Mouse (Mus musculus): Measurements from ENCODE around the gene Bsdc1. TPM values are rescaled to one million over a fixed set of nuclear protein-coding genes. Genes with fewer than 3 reads are reported as not detected.

Gene Bsdc1
- 25.0 and 26.2 TPM in 2 replicates for polyA plus RNA-seq (2015; fragmentation: Nextera tagmentation; extraction: Ambion mirVana)

DNA sequence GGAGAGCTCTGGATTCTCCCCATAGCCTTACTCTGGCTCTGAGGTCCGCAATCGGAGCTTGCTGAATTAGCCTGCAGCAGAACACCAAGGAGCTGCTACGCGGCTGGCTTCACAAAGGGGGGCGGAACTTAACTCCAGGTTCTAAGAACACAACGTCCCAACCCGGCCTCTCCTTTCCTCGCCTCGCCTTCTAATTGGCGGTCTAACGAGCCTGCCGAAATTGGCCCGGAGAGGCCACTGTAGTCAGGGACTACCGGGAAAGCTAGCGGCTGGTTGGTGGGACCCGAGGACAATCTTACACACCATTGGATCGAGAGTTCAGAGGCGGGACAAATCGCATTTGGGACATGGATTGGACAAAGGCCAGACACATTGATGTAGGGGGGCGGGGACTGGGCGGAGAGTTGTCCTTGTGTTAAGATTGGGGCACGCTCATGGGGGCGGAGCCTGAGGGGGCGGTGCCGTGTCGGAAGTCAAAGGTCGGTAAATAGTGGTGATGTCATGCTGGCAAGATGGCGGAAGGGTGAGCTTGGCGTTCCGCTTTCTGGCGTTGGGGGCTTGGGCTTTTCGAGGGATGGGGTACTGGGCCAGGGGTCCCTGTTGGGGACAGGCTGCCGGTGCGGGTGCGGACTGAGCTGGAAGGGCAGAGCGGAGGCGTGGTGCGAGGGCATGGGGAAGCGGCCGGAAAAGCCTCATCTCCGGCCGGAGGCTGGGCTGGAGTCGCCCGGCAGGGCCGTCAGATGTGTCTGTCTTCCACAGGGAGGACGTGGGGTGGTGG is at the start of gene Bsdc1:
TSS of gene Bsdc1 (plus strand) at position 399 of the 778 bp plus-strand sequence.
- Histone ChIP-seq H3K4me2 (ENCODE audit: low read depth, low read length) (peak within 1 kb of the TSS; percentile 89), H3K4me3 (ENCODE audit: low read length) (peak within 1 kb of the TSS; percentile 95), H3K27ac (ENCODE audit: low read length) (peak within 1 kb of the TSS; percentile 94), H3K9me3 (replicated peaks; ENCODE audit: control insufficient read depth, low read length) (no peaks in the 10 kb centered on the region), H3K9ac (ENCODE audit: low read length) (peak within 1 kb of the TSS; percentile 90), H3K27me3 (ENCODE audit: control insufficient read depth, insufficient read depth, low read length) (no peaks in the 10 kb centered on the region), H3K36me3 (ENCODE audit: control insufficient read depth, insufficient read depth) (peaks cover 14% of the 10 kb centered on the region), H3K4me1 (ENCODE audit: control insufficient read depth, insufficient read depth, low read length) (peaks cover 10% of the 10 kb centered on the region)
- peak; percentile 98 for ATAC-seq (replicated peaks; ENCODE audit: extremely low read depth, insufficient read depth, low FRiP score)
- under 1% methylated on average over 46 of the region's 46 CpGs for WGBS

DNA sequence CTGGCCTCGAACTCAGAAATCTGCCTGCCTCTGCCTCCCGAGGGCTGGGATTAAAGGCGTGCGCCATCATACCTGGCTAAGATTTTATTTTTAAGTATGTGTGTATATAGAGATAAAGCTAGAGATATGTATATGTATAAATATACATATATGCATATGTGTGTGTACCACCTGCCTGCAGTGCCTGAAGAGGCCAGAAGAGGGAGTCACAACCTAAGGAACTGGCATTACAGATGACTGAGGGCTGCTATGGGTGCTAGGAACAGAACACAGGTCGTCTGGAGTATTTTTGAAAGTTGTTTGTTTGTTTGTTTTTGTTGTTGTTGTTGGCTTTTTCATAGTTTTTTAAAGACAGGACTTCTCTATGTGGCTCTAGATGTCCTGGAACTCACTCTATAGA is 45.5 kb upstream of the Bsdc1 start:
- Histone ChIP-seq H3K27ac (ENCODE audit: low read length) (no peak overlapping the region), H3K9me3 (replicated peaks; ENCODE audit: control insufficient read depth, low read length) (no peaks in the 10 kb centered on the region), H3K4me3 (ENCODE audit: low read length) (no peak overlapping the region), H3K9ac (ENCODE audit: low read length) (no peak overlapping the region), H3K27me3 (ENCODE audit: control insufficient read depth, insufficient read depth, low read length) (no peaks in the 10 kb centered on the region), H3K4me2 (ENCODE audit: low read depth, low read length) (no peak overlapping the region), H3K36me3 (ENCODE audit: control insufficient read depth, insufficient read depth) (no peaks in the 10 kb centered on the region), H3K4me1 (ENCODE audit: control insufficient read depth, insufficient read depth, low read length) (peaks cover 4% of the 10 kb centered on the region; the same call in 1 of the 2 replicates)
- no peak for ATAC-seq (replicated peaks; ENCODE audit: extremely low read depth, insufficient read depth, low FRiP score)
- 92% methylated on average over 5 of the region's 5 CpGs for whole genome bisulfite sequencing

DNA sequence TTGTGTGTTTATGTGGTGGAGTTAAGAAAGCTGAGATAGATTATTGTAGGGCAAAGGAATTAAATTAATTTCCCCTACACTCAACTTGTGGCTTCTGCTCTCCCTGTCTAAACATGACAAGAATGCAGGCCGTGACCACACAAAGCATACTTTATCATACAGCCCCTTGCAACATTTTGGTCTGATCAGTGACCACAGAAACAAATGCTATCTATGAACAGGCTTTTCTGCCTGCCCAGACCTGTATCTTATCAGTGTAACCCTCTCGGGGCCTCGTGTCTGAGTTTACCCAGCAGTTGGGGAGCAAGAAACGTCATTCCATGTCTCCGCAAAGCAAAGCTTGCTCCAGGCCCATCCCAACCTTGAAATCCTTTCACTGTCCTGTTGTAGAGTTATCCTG is 44.9 kb upstream of the Bsdc1 start:
- no peak overlapping the region for H3K9ac ChIP-seq (ENCODE audit: low read length)
- no peak overlapping the region for H3K4me2 ChIP-seq (ENCODE audit: low read depth, low read length)
- H3K27ac ChIP-seq (ENCODE audit: low read length), result no peak overlapping the region
- H3K4me1 ChIP-seq (ENCODE audit: control insufficient read depth, insufficient read depth, low read length), result peaks cover 4% of the 10 kb centered on the region; the same call in 1 of the 2 replicates
- H3K27me3 ChIP-seq (ENCODE audit: control insufficient read depth, insufficient read depth, low read length), result no peaks in the 10 kb centered on the region
- no peak overlapping the region for H3K4me3 ChIP-seq (ENCODE audit: low read length)
- no peak for ATAC-seq (replicated peaks; ENCODE audit: extremely low read depth, insufficient read depth, low FRiP score)
- 14% methylated on average over 5 of the region's 5 CpGs for WGBS
- no peaks in the 10 kb centered on the region for H3K9me3 ChIP-seq (replicated peaks; ENCODE audit: control insufficient read depth, low read length)
- no peaks in the 10 kb centered on the region for H3K36me3 ChIP-seq (ENCODE audit: control insufficient read depth, insufficient read depth)

DNA sequence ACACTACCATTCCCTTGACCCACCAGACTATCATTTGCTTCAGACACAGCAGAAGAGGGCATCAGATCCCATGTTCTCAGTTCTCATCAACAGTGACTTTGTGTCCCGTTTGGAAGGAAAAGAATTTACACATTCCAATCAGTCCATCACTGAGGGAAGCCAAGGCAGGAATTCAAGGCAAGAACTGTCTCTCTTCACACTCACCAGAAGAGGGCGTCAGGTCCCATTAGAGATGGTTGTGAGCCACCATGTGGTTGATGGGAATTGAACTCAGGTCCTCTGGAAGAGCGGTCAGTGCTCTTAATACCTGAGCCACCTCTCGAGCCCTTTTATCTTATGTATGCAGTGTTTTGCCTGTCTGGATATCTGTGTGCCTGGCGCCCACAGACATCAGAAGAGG is 43.1 kb upstream of the Bsdc1 start:
- Histone ChIP-seq H3K27me3 (ENCODE audit: control insufficient read depth, insufficient read depth, low read length) (no peaks in the 10 kb centered on the region), H3K36me3 (ENCODE audit: control insufficient read depth, insufficient read depth) (no peaks in the 10 kb centered on the region), H3K4me3 (ENCODE audit: low read length) (no peak overlapping the region), H3K9me3 (replicated peaks; ENCODE audit: control insufficient read depth, low read length) (no peaks in the 10 kb centered on the region), H3K4me1 (ENCODE audit: control insufficient read depth, insufficient read depth, low read length) (peaks cover 4% of the 10 kb centered on the region; the same call in 1 of the 2 replicates), H3K4me2 (ENCODE audit: low read depth, low read length) (no peak overlapping the region), H3K27ac (ENCODE audit: low read length) (no peak overlapping the region), H3K9ac (ENCODE audit: low read length) (no peak overlapping the region)
- ATAC-seq (replicated peaks; ENCODE audit: extremely low read depth, insufficient read depth, low FRiP score), result no peak
- 70% methylated on average over 5 of the region's 5 CpGs for WGBS

DNA sequence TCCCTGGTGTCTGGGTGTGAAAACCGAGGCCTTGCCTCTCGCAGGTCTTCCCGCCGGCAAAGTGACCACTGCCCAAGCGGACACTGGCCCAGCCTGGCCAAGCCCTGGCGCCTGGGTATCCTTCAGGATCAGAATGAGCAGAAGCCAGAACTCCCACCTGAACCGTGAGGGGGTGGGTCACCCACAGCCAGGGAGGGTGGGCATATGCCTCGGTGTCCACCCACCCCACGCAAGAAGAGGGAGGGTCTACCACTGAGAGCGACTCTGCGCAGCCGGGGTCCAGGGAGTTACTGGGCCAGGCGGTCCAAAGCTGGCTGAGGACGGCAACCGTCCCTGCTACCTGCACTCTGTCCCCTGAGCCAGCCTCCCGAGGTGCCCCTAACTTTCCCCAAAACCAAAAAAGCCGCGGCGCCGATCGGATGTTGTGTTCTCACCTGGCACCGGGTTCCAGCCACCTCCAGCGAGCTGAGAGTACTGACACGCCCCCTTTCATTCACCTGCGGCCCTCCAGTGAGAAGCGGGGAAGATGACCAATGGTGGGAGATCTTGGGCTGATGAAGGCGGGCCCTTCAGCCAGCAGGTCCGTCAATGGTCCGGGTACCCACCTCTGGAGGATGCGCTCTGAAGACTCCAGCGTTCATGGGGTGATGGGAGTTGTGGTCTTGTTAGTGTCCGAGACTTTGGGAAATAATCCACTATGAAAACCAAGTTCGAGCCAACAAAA is 20.9 kb upstream of the Bsdc1 start, which contains the start of gene Zbtb8b:
TSS of gene Zbtb8b (minus strand) at position 514 of the 724 bp plus-strand sequence.
- Histone ChIP-seq H3K4me2 (ENCODE audit: low read depth, low read length) (peak within 1 kb of the TSS; percentile 70), H3K9me3 (replicated peaks; ENCODE audit: control insufficient read depth, low read length) (no peaks in the 10 kb centered on the region), H3K4me3 (ENCODE audit: low read length) (peak within 1 kb of the TSS; percentile 48), H3K27me3 (ENCODE audit: control insufficient read depth, insufficient read depth, low read length) (peaks cover 20% of the 10 kb centered on the region), H3K27ac (ENCODE audit: low read length) (no peak within 1 kb of the TSS), H3K9ac (ENCODE audit: low read length) (peak within 1 kb of the TSS; percentile 57), H3K4me1 (ENCODE audit: control insufficient read depth, insufficient read depth, low read length) (peaks cover 8% of the 10 kb centered on the region), H3K36me3 (ENCODE audit: control insufficient read depth, insufficient read depth) (no peaks in the 10 kb centered on the region)
- ATAC-seq (replicated peaks; ENCODE audit: extremely low read depth, insufficient read depth, low FRiP score), result peak; percentile 37; the same call in 1 of the 2 replicates
- WGBS, result 7% methylated on average over 33 of the region's 33 CpGs

DNA sequence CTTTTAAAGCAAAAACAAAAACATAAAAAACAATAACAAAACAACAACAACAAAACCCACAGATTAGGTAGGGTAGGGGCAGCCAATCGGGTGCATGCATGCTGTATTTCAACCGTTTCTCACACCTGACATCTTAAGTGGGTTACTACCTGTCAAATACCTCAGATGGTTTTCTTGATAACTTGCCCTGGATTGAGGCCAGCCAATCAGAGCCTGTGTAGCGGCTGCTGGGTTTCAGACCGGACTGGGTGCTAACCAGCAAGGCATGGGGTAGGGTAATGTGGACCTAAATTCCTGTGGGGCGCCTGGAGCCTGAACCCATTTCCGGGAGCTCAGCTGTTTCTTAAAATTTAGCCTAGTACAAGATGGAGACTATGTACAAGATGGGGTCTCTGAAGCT is 20.2 kb upstream of the Bsdc1 start:
- Histone ChIP-seq H3K9ac (ENCODE audit: low read length) (no peak overlapping the region), H3K9me3 (replicated peaks; ENCODE audit: control insufficient read depth, low read length) (no peaks in the 10 kb centered on the region), H3K36me3 (ENCODE audit: control insufficient read depth, insufficient read depth) (no peaks in the 10 kb centered on the region), H3K4me3 (ENCODE audit: low read length) (no peak overlapping the region; the same call in 1 of the 2 replicates), H3K4me2 (ENCODE audit: low read depth, low read length) (peak overlapping the region; percentile 70), H3K4me1 (ENCODE audit: control insufficient read depth, insufficient read depth, low read length) (peaks cover 9% of the 10 kb centered on the region), H3K27ac (ENCODE audit: low read length) (no peak overlapping the region), H3K27me3 (ENCODE audit: control insufficient read depth, insufficient read depth, low read length) (peaks cover 20% of the 10 kb centered on the region)
- ATAC-seq (replicated peaks; ENCODE audit: extremely low read depth, insufficient read depth, low FRiP score), result no peak; the same call in 1 of the 2 replicates
- 44% methylated on average over 6 of the region's 6 CpGs for WGBS

DNA sequence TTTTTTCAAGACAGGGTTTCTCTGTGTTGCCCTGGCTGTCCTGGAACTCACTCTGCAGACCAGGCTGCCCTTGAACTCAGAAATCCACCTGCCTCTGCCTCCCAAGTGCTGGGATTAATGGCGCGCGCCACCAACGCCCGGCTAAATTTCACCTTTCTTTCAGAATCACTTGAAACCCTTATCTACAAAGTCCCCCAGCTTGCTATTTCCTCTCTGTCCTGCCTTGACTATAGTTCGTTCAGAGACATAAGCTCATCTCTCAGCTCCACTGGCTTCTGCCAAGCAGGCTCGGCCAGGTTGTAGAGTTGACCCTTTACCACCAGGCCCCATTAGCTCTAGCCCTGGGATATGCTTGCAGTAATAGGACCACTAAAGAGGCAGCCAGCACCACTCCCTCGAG is 14.0 kb upstream of the Bsdc1 start:
- 62% methylated on average over 8 of the region's 8 CpGs for WGBS
- Histone ChIP-seq H3K4me2 (ENCODE audit: low read depth, low read length) (no peak overlapping the region), H3K36me3 (ENCODE audit: control insufficient read depth, insufficient read depth) (no peaks in the 10 kb centered on the region), H3K9me3 (replicated peaks; ENCODE audit: control insufficient read depth, low read length) (no peaks in the 10 kb centered on the region), H3K4me1 (ENCODE audit: control insufficient read depth, insufficient read depth, low read length) (peaks cover 16% of the 10 kb centered on the region), H3K9ac (ENCODE audit: low read length) (no peak overlapping the region), H3K4me3 (ENCODE audit: low read length) (no peak overlapping the region), H3K27me3 (ENCODE audit: control insufficient read depth, insufficient read depth, low read length) (peaks cover under 1% of the 10 kb centered on the region; the same call in 1 of the 2 replicates), H3K27ac (ENCODE audit: low read length) (peak overlapping the region; percentile 52)
- no peak for ATAC-seq (replicated peaks; ENCODE audit: extremely low read depth, insufficient read depth, low FRiP score)

DNA sequence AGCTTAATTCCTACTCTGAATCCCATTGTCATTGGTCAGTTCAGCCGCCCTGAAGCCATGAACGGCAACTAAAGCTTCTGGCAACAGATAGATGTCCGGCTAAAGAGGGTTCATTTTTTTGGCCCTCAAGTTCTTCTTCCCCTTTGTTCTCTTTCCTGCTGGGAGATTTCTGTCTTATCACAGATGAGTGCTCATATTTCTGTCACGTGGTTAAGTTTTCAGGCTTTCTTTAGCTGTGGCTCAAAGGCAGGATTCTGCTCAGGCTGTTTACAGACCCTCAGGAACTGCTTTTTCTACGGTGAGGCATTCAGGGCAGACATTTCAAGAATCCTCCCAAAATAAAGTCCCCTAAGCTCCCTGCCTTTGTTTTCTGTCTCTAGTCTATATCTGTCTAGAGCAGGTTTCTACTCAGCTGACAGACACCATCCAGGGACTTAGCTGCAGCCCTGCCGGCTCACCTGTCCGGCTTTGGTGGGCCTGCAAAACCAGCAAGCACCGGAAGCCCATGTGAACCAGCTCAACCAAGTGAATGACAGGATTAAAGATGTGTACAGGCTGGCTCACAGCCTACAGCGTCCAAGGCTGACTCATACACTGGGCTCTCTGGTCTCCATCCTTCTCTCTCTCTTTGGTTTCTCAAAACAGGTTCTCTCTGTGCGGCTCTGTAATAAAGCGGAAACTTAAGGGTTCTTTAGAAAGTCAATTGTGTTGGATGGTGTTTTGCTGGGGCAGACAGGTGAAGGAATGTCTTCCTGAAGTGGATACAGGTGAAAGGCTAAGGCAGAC is 13.4 kb upstream of the Bsdc1 start:
- peak overlapping the region; percentile 62 for H3K27ac ChIP-seq (ENCODE audit: low read length)
- H3K4me2 ChIP-seq (ENCODE audit: low read depth, low read length), result no peak overlapping the region
- 54% methylated on average over 11 of the region's 11 CpGs for WGBS
- H3K4me3 ChIP-seq (ENCODE audit: low read length), result no peak overlapping the region
- ATAC-seq (replicated peaks; ENCODE audit: extremely low read depth, insufficient read depth, low FRiP score), result no peak; the same call in 1 of the 2 replicates
- H3K4me1 ChIP-seq (ENCODE audit: control insufficient read depth, insufficient read depth, low read length), result peaks cover 16% of the 10 kb centered on the region
- no peaks in the 10 kb centered on the region for H3K27me3 ChIP-seq (ENCODE audit: control insufficient read depth, insufficient read depth, low read length)
- H3K9ac ChIP-seq (ENCODE audit: low read length), result no peak overlapping the region; the same call in 1 of the 2 replicates
- H3K36me3 ChIP-seq (ENCODE audit: control insufficient read depth, insufficient read depth), result no peaks in the 10 kb centered on the region
- no peaks in the 10 kb centered on the region for H3K9me3 ChIP-seq (replicated peaks; ENCODE audit: control insufficient read depth, low read length)

All from heart, embryonic 16.5 days (tissue).